Mouse (Mus musculus): ENCODE measurements around the gene Tcn2. TPM values are rescaled to one million over a fixed set of nuclear protein-coding genes. Genes with fewer than 3 reads are reported as not detected.

The Tcn2 gene
- polyA plus RNA-seq, 1 experiment from 2014 or later = 27.2 TPM

DNA sequence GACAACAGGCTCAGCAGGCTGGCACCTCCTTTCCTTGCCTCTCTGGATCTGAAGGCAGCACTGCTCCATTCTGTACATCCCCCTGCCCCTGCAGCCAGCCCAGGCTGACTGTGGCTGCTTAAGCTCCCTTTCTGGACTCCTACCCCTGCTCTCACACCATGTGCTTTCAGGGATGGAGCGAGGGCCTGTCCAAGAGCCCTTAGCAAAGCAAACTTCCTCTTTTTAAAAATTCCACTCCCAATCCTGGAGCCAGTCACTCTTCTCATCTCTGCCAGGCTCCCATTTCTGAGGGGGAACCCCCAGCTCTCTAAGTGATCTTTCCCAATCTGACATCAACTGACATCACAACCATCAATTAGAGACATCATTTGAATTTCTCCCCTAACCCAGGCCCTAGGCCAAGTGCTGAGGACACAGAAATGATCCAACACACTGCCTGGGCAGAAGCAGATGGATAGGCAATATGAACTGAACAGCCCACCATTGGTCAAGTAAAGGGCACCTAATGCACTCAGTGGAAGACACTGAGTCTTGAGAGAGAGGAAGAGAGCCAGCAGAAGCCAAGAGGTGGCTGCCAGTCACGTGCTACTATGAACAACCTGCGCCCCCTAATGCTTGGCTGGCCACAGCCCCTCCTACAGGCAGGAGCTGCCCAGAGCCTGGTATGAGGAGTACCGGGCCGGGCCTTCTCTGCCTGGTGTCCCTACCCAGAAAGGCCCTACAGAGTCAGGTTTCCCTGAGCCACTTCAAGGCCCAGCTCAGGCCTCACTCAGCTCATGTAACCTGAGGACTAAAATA lies 21.2 kb downstream of the Tcn2 start:
- peak overlapping the region; percentile 74 for H3K4me2 ChIP-seq
- H3K27ac ChIP-seq (replicated peaks) = no peak overlapping the region
- WGBS = 58% methylated on average over 5 of the region's 5 CpGs
- H3K9me3 ChIP-seq = no peaks in the 10 kb centered on the region
- ATAC-seq (ENCODE audit: low FRiP score, low read depth) = no peak
- H3K27me3 ChIP-seq = no peaks in the 10 kb centered on the region
- H3K4me1 ChIP-seq (replicated peaks) = peaks cover 53% of the 10 kb centered on the region
- peak overlapping the region; percentile 54 for H3K4me3 ChIP-seq
- peak overlapping the region; percentile 20; the same call in 1 of the 2 replicates for H3K9ac ChIP-seq
- H3K36me3 ChIP-seq = peaks cover 9% of the 10 kb centered on the region

DNA sequence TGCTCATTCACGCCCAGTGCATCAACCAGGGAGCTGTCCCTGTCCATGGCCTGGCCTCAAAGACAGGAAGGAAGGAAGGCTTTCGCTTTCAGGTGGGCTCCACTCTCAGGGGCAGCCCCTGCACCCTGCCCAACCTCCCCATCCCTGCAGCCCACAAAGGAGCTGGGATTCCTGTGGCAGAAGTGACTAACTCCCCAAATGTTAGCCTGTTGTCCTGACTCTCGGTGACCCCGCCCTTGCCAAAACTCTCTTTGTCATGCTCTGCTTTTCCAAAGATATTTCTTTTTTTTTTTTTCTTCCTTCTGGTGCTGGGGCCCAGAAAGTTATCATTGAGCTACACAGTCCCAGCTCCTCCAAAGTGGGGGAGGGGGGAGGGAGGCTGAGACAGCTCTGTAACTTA lies 22.7 kb downstream of the Tcn2 start:
- H3K9ac ChIP-seq = no peak overlapping the region
- WGBS = 90% methylated on average over 4 of the region's 4 CpGs
- peaks cover 48% of the 10 kb centered on the region for H3K4me1 ChIP-seq (replicated peaks)
- no peak for ATAC-seq (ENCODE audit: low FRiP score, low read depth)
- H3K36me3 ChIP-seq = peaks cover 9% of the 10 kb centered on the region
- no peaks in the 10 kb centered on the region for H3K27me3 ChIP-seq
- H3K27ac ChIP-seq (replicated peaks) = no peak overlapping the region
- no peak overlapping the region for H3K4me3 ChIP-seq
- H3K4me2 ChIP-seq = peak overlapping the region; percentile 20
- no peaks in the 10 kb centered on the region for H3K9me3 ChIP-seq

DNA sequence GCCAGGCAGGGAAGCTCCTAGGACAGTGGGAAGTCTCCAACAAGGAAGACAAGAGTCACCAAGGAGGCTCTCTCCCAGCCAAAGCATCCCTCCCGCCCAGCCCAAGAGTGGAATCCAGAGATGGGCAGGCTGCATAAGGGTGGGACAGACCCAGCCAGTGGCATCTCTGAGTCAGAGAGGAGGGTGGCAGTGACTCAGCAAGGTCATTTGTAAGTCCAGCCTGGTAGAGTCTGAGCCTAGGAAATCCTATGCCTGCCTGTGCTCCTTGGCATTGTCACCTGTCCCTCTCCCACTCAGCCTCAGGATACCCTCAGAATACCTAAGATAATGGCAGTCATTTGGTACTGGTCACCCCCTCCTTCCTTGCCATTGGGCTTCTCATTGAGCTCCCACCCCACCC lies 26.5 kb downstream of the Tcn2 start:
- H3K27me3 ChIP-seq = no peaks in the 10 kb centered on the region
- 86% methylated on average over 1 of the region's 1 CpGs for WGBS
- no peak for ATAC-seq (ENCODE audit: low FRiP score, low read depth)

DNA sequence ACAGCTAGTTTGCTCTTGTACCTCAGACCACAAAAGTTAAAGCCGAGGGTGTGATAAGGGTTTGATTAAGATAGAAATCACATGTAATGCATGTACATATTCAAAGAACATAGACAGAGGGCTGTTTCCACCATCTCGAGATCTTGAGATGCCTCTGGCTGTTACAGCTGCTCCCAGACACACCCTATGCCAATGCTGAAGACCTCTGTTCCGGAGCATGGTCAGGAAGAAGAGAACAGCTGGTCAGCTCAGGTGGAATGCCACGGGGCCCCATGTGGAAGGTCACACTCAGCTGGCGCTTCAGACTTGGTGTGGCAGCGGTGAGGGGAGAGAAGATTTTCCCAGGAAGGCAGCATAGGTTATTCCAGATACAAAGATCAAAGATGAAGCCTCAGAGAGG lies 27.3 kb downstream of the Tcn2 start:
- no peak for ATAC-seq (ENCODE audit: low FRiP score, low read depth)
- Histone ChIP-seq H3K4me3 (no peak overlapping the region), H3K36me3 (peaks cover 11% of the 10 kb centered on the region), H3K9me3 (no peaks in the 10 kb centered on the region), H3K4me1 (replicated peaks) (peaks cover 24% of the 10 kb centered on the region), H3K9ac (no peak overlapping the region), H3K27ac (replicated peaks) (no peak overlapping the region), H3K27me3 (no peaks in the 10 kb centered on the region), H3K4me2 (no peak overlapping the region)
- whole genome bisulfite sequencing = 88% methylated on average over 6 of the region's 6 CpGs

More for the DNA sequence above, 26.5 kb downstream of the Tcn2 start:
- Histone ChIP-seq H3K9ac (no peak overlapping the region), H3K4me3 (no peak overlapping the region), H3K4me2 (no peak overlapping the region), H3K4me1 (replicated peaks) (peaks cover 31% of the 10 kb centered on the region), H3K36me3 (peaks cover 11% of the 10 kb centered on the region), H3K9me3 (no peaks in the 10 kb centered on the region), H3K27ac (replicated peaks) (no peak overlapping the region)

DNA sequence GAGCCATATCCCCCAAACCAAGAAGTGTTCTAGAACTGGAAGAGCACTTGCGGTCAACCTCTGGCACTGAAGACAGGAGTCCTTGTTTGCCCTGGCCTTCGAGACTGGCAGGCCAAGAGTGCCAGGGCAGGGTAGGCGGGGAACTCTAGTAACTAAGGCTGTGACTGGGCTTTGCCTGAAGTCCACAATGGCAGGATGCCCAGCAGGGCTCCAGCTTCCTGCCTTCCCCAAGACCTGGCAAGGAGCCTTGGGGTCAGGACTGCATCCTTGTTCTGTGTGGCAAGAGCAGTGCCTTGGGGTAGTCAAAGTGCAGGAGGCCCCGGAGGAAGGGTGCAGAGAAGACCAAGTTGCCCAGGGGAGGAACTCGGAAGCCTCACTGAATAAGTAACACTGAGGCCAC lies 28.9 kb downstream of the Tcn2 start:
- ATAC-seq (ENCODE audit: low FRiP score, low read depth) = 0 out of 2 replicates have a peak, but pooled peaks have one; percentile 25
- H3K4me1 ChIP-seq (replicated peaks) = peaks cover 19% of the 10 kb centered on the region
- H3K4me3 ChIP-seq = no peak overlapping the region
- H3K9ac ChIP-seq = no peak overlapping the region
- H3K27me3 ChIP-seq = no peaks in the 10 kb centered on the region
- H3K9me3 ChIP-seq = no peaks in the 10 kb centered on the region
- WGBS = 69% methylated on average over 5 of the region's 5 CpGs
- H3K36me3 ChIP-seq = peaks cover 18% of the 10 kb centered on the region
- H3K27ac ChIP-seq (replicated peaks) = no peak overlapping the region
- H3K4me2 ChIP-seq = no peak overlapping the region

DNA sequence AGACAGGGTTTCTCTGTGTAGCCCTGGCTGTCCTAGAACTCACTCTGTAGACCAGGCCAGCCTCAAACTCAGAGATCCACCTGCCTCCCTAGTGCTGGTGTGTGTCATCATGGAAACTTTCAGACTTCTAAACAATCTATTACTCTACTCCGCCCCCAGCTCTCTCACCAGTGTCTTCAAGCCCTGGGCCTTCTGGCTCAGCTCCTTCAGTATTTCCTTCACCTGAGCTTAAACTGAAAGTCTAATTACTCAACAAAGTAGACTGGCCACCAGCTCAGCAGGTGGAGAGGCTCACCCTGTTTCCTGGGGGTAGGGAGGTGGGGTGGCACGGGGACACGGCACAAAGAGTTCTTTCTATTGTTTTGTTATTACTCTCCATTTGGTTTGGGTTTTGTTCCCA lies 29.4 kb downstream of the Tcn2 start:
- Histone ChIP-seq H3K4me1 (replicated peaks) (peaks cover 19% of the 10 kb centered on the region), H3K4me3 (no peak overlapping the region), H3K9me3 (no peaks in the 10 kb centered on the region), H3K27ac (replicated peaks) (no peak overlapping the region), H3K4me2 (no peak overlapping the region), H3K27me3 (no peaks in the 10 kb centered on the region), H3K9ac (no peak overlapping the region), H3K36me3 (peaks cover 18% of the 10 kb centered on the region)
- no peak for ATAC-seq (ENCODE audit: low FRiP score, low read depth)
- 88% methylated on average over 3 of the region's 3 CpGs for WGBS

DNA sequence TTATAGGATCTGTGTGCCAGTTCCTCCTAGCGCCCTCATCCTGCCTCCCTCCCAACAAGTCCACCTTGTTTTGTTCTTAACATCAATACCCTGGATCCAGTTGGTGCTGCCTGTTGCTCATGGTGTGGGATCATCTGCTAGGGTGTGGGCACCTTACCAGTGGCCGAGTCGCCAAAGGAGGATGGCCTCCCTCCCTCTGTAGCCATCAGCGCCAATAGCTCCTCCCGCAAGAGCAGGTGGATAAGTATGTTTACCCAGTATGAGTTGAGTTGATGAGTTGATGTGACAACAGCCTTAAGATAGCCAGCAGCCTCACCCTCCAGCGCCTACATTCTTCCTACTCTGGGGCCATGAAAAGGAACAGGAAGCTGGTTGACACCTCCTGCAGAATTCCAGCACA lies 31.7 kb downstream of the Tcn2 start:
- Histone ChIP-seq H3K27ac (replicated peaks) (no peak overlapping the region), H3K9me3 (no peaks in the 10 kb centered on the region), H3K4me3 (no peak overlapping the region), H3K4me1 (replicated peaks) (peaks cover 21% of the 10 kb centered on the region), H3K4me2 (no peak overlapping the region), H3K9ac (no peak overlapping the region), H3K27me3 (no peaks in the 10 kb centered on the region), H3K36me3 (peaks cover 16% of the 10 kb centered on the region)
- no peak for ATAC-seq (ENCODE audit: low FRiP score, low read depth)
- 90% methylated on average over 6 of the region's 6 CpGs for WGBS

DNA sequence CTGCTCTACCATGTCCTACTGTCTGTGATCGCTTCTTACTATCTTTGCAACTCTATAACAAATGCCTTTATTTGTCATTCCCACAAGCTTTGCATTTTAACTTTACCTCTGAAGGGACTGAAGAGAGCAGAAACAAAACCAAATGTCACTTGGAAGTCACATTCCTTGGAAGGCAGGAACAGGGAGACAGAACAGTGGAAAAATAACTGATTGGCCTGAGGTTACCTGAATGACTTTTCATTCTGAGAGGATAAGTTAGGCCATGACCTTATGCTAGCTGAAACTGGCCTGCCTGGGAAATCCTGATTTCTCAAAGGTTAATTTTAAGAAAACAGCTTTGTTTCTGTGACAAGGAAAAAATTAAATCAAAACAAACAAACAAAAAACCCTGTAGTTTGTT lies 36.0 kb downstream of the Tcn2 start:
- Histone ChIP-seq H3K4me2 (no peak overlapping the region; the same call in 1 of the 2 replicates), H3K9ac (no peak overlapping the region), H3K9me3 (no peaks in the 10 kb centered on the region), H3K27ac (replicated peaks) (no peak overlapping the region), H3K27me3 (no peaks in the 10 kb centered on the region), H3K4me3 (no peak overlapping the region), H3K36me3 (peaks cover 14% of the 10 kb centered on the region), H3K4me1 (replicated peaks) (peaks cover 17% of the 10 kb centered on the region)
- no peak for ATAC-seq (ENCODE audit: low FRiP score, low read depth)
- WGBS = 85% methylated on average over 1 of the region's 1 CpGs

DNA sequence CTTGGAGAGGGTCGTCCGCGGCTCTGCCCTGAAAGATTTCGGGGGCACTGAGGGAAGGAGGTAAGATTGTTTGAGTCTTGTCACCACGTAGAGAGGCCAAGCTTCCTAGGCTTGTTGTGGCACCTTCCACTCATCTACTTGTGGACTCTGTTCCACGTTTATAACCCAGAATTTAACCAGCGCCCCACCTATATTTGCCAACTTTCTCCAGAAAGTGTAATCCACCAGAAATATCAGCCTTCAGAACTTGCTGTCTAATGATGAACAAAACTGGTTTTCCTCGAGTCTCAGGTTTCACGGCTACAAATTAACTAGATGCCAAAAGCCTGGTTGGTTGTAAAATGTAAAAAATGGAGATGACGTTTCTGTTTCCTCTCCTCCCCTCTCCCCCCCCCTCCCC lies 36.5 kb downstream of the Tcn2 start:
- no peaks in the 10 kb centered on the region for H3K27me3 ChIP-seq
- peaks cover 17% of the 10 kb centered on the region for H3K4me1 ChIP-seq (replicated peaks)
- peak overlapping the region; percentile 49 for H3K4me3 ChIP-seq
- H3K36me3 ChIP-seq = peaks cover 14% of the 10 kb centered on the region
- no peaks in the 10 kb centered on the region for H3K9me3 ChIP-seq
- ATAC-seq (ENCODE audit: low FRiP score, low read depth) = no peak
- 4% methylated on average over 10 of the region's 10 CpGs for whole genome bisulfite sequencing
- H3K4me2 ChIP-seq = peak overlapping the region; percentile 83
- peak overlapping the region; percentile 77 for H3K27ac ChIP-seq (replicated peaks)
- peak overlapping the region; percentile 48 for H3K9ac ChIP-seq

DNA sequence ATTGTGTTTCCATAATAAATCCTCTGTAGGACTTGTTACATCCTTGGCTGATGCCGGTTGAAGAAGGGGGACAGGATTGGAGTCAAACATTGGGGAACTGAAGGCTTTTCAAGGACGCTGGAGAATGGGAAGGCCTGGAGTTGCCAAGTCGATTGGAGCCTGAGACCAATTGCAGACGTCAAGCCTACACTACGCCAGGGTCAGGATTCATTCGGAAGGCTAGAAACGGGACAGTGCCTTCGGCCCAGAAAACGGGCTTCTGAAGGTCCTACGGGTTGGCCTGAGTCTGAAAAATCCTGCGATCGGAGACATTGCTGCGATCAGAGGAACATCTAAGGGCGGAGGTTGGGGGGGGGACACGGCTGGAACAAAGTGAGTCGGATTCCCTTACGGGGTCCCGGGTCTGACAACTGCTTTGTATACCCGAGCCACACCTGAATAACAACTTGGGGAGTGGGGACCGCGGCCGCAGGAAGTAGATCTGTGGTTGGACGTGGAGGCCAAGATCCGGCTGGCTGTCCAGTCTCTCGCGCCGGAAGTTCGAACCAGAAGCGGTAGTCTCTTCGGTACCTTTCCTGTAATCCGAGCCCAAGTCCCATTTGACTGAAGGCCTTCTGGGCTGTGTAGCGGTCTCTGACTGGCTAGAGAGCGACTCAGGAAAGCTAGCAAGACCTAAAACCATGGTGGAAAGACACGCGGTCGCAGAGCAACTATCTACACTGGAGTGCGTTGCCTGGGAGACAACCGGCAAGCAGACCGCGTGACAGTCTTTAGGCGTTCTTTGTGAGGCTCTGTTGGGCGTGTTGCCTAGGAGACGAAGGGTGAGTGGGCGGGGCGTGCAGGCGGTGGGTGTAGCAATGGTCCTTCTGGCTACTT lies 37.3 kb downstream of the Tcn2 start, which contains the start of the genes 4921536K21Rik and Dusp18:
Gene 4921536K21Rik (minus strand): TSS at position 693 of the 876 bp plus-strand sequence.
Gene Dusp18 (plus strand): TSS at position 835 of the 876 bp plus-strand sequence.
- peak within 1 kb of the TSS; percentile 77 for H3K27ac ChIP-seq (replicated peaks)
- ATAC-seq (ENCODE audit: low FRiP score, low read depth) = peak; percentile 99
- peak within 1 kb of the TSS; percentile 83 for H3K4me2 ChIP-seq
- no peaks in the 10 kb centered on the region for H3K9me3 ChIP-seq
- H3K4me1 ChIP-seq (replicated peaks) = peaks cover 17% of the 10 kb centered on the region
- peaks cover 14% of the 10 kb centered on the region for H3K36me3 ChIP-seq
- H3K9ac ChIP-seq = peak within 1 kb of the TSS; percentile 48
- H3K4me3 ChIP-seq = peak within 1 kb of the TSS; percentile 49
- no peaks in the 10 kb centered on the region for H3K27me3 ChIP-seq
- WGBS = 1% methylated on average over 46 of the region's 46 CpGs

DNA sequence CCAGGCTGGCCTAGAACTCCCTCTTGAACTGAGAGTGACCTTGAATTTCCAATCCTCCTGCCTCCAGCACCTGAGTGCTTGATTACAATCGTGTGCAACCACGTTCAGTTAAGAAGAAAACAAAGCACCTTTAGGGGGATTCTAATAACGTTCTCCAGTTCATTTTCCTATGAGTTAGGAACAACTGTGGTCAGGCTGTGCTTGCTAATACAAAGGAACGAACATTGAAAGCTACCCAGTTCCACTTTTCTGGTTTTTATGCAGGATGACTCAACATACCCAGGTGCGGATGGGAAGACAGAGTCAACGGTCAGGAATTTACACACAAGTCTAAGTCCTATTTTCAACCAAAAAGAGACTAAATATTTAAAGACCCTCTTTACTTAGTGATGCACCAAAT lies 38.0 kb downstream of the Tcn2 start:
- H3K27me3 ChIP-seq = no peaks in the 10 kb centered on the region
- 82% methylated on average over 6 of the region's 6 CpGs for WGBS
- H3K9ac ChIP-seq = no peak overlapping the region
- no peak for ATAC-seq (ENCODE audit: low FRiP score, low read depth)
- H3K4me3 ChIP-seq = peak overlapping the region; percentile 49; the same call in 1 of the 2 replicates
- peak overlapping the region; percentile 83 for H3K4me2 ChIP-seq
- H3K9me3 ChIP-seq = no peaks in the 10 kb centered on the region
- H3K27ac ChIP-seq (replicated peaks) = no peak overlapping the region
- peaks cover 14% of the 10 kb centered on the region for H3K36me3 ChIP-seq
- peaks cover 12% of the 10 kb centered on the region for H3K4me1 ChIP-seq (replicated peaks)

DNA sequence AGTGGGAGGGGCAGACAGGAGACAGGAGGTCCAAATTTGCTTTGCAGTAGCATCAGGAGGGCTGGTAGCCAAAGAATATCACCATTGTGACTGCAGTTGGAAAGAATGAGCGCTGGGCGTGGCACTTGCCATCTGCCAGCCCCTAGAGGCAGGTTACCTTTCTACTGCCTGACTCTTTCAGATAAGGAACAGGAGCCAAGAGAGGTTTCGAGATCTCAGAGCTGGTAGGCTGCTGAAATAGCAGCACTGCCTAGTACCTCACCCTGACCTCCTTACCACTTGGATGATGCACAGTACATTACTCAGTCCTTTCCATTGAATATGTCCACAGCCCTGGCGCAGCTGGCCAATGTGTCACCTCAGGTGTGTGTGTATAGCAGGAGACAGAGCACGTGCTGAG lies 44.6 kb downstream of the Tcn2 start:
- Histone ChIP-seq H3K4me3 (no peak overlapping the region), H3K4me2 (no peak overlapping the region), H3K36me3 (no peaks in the 10 kb centered on the region), H3K27ac (replicated peaks) (no peak overlapping the region), H3K4me1 (replicated peaks) (no peaks in the 10 kb centered on the region), H3K9me3 (no peaks in the 10 kb centered on the region), H3K9ac (no peak overlapping the region), H3K27me3 (no peaks in the 10 kb centered on the region)
- ATAC-seq (ENCODE audit: low FRiP score, low read depth) = no peak
- WGBS = 75% methylated on average over 5 of the region's 5 CpGs

Measured in hindbrain, embryonic 15.5 days (tissue).